Mouse (Mus musculus): ENCODE measurements at regions not wholly inside any gene's neighbourhood (a gene's known extent, or its start where the extent isn't known, plus 50 kb on each side); places are given as distances from the start of the nearest gene placed in this dataset.
A peak's percentile ranks its signal among the peaks of the same experiment; 100 is the strongest.

- no peak for DNase-seq (ENCODE audit: low spot score in 2 of 2)
Measured at GRCm38 (mm10) chr8:49236822-49237071, 393.0 kb upstream of the Tenm3 start.

- DNase-seq (ENCODE audit: low spot score in 2 of 2): no peak
Measured at GRCm38 (mm10) chr8:49236021-49236821, 392.5 kb upstream of the Tenm3 start.

- DNase-seq (ENCODE audit: low spot score in 2 of 2): no peak
Measured at GRCm38 (mm10) chr8:49223841-49224420, 380.2 kb upstream of the Tenm3 start.

GRCm38 (mm10) chr8:49195333-49195640, 351.5 kb upstream of the Tenm3 start:
- DNase-seq (ENCODE audit: low spot score in 2 of 2): no peak

- DNase-seq (ENCODE audit: low spot score in 2 of 2): no peak
Measured at GRCm38 (mm10) chr8:49194592-49195332, 351.0 kb upstream of the Tenm3 start.

- DNase-seq (ENCODE audit: low spot score in 2 of 2): no peak
Measured at GRCm38 (mm10) chr8:49186853-49187252, 343.1 kb upstream of the Tenm3 start.

- no peak for DNase-seq (ENCODE audit: low spot score in 2 of 2)
Measured at GRCm38 (mm10) chr8:49175386-49175785, 331.6 kb upstream of the Tenm3 start.

GRCm38 (mm10) chr8:49174956-49175355, 331.2 kb upstream of the Tenm3 start:
- no peak for DNase-seq (ENCODE audit: low spot score in 2 of 2)

- no peak for DNase-seq (ENCODE audit: low spot score in 2 of 2)
Measured at GRCm38 (mm10) chr8:49159318-49159717, 315.6 kb upstream of the Tenm3 start.

- DNase-seq (ENCODE audit: low spot score in 2 of 2): no peak
Measured at GRCm38 (mm10) chr8:49158201-49158600, 314.4 kb upstream of the Tenm3 start.

- no peak for DNase-seq (ENCODE audit: low spot score in 2 of 2)
Measured at GRCm38 (mm10) chr8:49136503-49137044, 292.8 kb upstream of the Tenm3 start.

GRCm38 (mm10) chr8:49109095-49109494, 265.3 kb upstream of the Tenm3 start:
- no peak for DNase-seq (ENCODE audit: low spot score in 2 of 2)

- no peak for DNase-seq (ENCODE audit: low spot score in 2 of 2)
Measured at GRCm38 (mm10) chr8:49108665-49109064, 264.9 kb upstream of the Tenm3 start.

GRCm38 (mm10) chr8:49106531-49106930, 262.8 kb upstream of the Tenm3 start:
- DNase-seq (ENCODE audit: low spot score in 2 of 2): no peak

- DNase-seq (ENCODE audit: low spot score in 2 of 2): no peak
Measured at GRCm38 (mm10) chr8:49101156-49101555, 257.4 kb upstream of the Tenm3 start.

- no peak for DNase-seq (ENCODE audit: low spot score in 2 of 2)
Measured at GRCm38 (mm10) chr8:49084191-49084875, 240.6 kb upstream of the Tenm3 start.

- DNase-seq (ENCODE audit: low spot score in 2 of 2): no peak
Measured at GRCm38 (mm10) chr8:49069451-49069850, 225.7 kb upstream of the Tenm3 start.

- DNase-seq (ENCODE audit: low spot score in 2 of 2): no peak
Measured at GRCm38 (mm10) chr8:49063256-49063655, 219.5 kb upstream of the Tenm3 start.

- DNase-seq (ENCODE audit: low spot score in 2 of 2): no peak
Measured at GRCm38 (mm10) chr8:49043236-49043635, 199.5 kb upstream of the Tenm3 start.

- no peak for DNase-seq (ENCODE audit: low spot score in 2 of 2)
Measured at GRCm38 (mm10) chr8:49035970-49036700, 192.4 kb upstream of the Tenm3 start.

GRCm38 (mm10) chr8:49035519-49035918, 191.8 kb upstream of the Tenm3 start:
- DNase-seq (ENCODE audit: low spot score in 2 of 2): peak; percentile 32 to 34

- DNase-seq (ENCODE audit: low spot score in 2 of 2): no peak
Measured at GRCm38 (mm10) chr8:49030255-49030654, 186.5 kb upstream of the Tenm3 start.

Measured in right cerebral cortex, adult 2 months (tissue).